Mouse (Mus musculus): ENCODE data around the gene Homer3.

The Homer3 gene

DNA sequence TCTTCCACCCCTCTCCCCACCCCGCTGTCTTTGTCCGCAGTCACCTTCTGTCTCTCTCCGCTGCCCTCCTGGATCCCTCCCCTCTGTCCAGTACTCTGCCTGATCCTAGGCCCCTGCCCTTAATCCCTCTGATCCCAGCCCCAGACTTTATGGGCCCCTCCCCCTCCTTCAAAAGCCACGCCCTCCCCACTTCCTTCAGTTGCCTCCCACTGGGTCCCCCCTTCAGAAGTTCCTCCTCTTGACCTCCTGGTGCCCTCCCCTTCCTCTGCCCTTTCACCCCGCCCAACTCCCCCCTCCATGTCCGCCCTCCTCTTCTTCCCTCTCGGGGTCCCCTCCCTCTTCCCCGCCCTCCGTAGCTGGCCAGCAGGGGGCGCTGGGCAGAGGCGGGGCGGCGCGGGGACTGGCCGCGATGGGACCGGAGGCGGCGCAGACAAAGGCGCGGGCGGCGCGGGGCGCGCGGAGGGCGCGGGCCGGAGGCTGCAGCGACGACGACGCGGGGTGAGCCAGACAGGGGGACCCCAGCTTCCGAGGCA lies at the start of gene Homer3:
Homer3 (plus strand) TSS at position 225 of the 533 bp plus-strand sequence.
- peak; percentile 57 for DNase-seq

DNA sequence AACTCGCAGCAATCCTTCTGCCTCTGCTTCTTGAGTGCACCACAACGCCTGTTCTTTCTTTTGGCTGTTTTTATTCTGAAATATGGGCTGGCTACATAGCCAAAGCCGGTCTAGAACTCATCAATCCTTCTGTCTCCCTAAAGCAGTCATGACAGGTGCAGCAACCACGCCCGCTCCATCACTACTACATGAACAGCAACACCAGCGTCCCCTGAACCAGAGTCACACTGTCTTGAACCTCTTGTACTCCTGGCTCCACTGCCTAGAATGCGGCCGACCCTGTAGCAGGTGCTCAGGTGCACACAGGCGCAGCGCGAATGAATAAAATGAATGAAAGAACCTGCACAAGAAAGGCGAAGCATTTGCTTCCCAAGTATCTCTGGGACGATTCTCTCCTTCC lies 49.0 kb upstream of the Homer3 start:
- DNase-seq = no peak

DNA sequence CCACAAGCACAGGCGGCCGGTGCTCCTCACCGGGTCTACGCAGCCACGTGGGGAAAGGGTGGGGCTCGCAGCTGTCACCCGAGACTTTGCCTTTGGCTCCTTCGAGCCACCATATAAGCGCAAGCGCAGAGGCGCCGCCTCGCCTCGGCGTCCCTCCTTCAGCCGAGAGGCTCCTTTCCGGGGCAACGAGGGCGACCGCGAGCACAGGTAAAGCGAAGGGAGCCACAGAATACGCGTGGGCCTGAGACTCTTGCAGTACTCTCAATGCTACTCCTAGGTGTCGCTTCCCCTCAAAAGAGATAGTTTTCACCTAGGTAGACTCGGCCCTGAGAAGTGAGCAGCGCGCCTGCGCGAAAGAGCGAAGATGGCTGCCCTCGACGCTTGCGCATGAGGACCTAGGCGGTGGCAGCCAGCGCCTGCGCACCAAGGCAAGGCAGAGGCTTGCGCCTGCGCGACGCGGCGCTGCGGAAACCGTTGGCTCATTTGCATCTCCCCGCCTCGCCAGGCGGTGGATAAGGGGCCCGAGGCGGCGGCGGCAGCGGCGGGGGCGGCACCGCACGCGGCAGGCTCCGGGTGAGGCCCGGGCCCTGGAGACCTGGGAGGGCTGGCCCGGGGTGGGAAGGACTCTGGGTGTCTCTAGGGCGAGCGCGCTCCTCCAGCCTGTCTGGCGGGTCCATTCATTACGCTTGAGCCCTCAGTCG lies 48.4 kb upstream of the Homer3 start, which contains the start of the genes Sugp2 and Armc6:
Sugp2 (plus strand) TSS at position 147 of the 701 bp plus-strand sequence.
Armc6 (minus strand) TSS at position 387 of the 701 bp plus-strand sequence.
- peak; percentile 96 for DNase-seq

DNA sequence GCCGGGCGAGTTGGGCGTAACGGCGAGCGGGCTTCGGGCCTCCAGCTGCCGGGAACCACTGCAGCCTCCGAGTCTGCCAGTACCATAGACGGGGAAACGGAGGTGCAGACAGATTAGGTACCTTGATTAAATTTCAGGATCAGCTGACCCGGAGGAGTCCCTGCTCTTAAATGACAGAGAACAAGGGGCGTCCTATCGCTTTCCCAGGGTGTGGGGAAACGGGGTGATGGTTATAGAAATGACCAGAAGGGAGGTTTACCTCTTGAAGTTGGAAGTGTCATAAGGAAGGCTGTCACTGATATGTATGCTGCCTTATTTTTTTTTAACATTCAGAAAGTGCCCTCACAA lies 47.9 kb upstream of the Homer3 start:
- no peak for DNase-seq

DNA sequence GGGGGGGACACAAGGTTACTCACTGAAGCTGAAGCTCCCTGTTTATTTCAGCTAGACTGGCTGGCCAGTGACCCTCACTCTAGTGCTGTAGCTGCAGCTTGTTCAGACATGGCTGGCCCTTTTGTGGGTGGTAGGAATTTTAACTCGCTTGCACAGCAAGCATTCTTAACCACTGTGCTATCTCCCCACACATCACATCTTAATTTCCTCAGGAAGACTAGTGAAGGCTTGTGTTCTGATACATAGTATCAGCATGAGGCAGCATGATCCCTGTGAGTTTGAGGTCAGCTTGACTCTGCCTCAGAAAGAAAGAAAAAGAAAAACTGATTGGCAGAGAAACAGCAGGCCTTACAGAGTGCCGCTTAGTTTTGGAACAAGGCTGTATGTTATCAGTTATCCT lies 44.8 kb upstream of the Homer3 start:
- no peak for DNase-seq

DNA sequence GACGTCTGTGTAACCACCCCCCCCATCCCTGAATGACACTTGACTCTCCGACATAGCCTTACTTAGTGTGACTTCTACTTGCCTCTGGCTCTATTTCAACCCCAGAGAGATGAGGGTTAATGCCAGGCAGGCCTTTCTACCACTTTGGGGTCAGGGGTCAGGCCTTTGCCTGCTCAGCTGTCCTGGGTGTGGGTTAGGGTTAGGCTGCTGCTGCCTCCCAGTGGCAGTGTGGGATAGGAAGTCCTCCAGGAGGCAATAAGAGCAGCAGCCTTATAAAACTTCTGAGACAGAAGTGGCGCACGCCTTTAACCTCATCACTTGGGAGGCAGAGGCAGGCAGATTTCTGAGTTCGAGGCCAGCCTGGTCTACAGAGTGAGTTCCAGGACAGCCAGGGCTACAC lies 42.0 kb upstream of the Homer3 start:
- DNase-seq = no peak

DNA sequence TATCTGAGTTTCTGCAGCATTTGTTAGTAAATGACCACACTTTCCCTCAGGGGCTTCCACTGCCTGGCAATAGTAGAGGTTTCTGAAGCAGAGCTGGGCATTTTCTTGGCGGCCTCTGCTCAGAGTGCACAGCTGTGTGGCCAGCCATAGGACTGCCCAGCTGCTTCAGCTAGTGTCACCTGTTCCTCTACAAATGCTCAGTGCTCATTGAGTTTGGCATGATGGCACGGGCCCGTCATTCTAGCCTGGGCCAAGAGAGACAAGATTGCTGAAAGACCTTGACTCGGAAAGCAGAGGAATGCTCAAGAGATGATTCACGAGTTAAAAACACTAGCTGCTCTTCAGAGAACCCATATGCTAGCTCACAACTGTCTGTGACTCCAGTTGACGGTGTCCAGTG lies 36.0 kb upstream of the Homer3 start:
- DNase-seq = no peak

DNA sequence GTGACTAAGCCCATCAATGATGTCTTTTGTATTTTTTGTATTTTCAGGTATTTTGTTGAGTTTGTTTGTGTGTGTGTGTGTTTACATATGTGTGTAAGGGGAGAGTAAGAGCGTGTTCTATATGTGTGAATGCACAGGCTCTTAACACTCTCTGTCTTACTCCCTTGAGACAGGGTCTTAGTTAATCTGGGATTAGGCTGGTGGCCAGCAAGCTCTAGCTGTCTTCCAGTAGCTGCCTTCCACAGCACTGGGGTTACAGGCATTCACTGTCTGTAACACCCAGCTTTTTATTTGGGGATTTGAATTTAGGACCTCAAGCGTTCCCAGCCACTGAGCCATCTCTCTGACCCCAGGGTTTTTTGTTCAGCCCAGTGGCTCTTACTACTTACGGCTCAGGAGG lies 34.8 kb upstream of the Homer3 start:
- DNase-seq = no peak

DNA sequence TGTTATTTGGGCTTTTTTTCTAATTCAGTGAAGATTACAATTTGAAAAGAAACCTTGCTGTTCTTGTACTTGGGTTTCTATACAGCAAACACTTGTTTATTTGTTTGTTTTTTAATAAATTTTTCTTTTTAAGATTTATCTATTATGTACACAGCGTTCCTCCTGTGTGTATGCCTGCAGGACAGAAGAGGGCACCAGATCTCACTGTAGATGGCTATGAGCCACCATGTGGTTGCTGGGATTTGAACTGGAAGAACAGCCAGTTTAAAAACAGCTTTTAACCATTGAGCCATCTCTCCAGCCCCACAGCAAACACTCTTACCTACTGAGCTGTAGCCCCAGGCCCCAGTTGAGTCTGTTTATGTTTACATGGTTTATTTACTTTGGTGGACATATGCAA lies 28.0 kb upstream of the Homer3 start:
- DNase-seq = no peak

DNA sequence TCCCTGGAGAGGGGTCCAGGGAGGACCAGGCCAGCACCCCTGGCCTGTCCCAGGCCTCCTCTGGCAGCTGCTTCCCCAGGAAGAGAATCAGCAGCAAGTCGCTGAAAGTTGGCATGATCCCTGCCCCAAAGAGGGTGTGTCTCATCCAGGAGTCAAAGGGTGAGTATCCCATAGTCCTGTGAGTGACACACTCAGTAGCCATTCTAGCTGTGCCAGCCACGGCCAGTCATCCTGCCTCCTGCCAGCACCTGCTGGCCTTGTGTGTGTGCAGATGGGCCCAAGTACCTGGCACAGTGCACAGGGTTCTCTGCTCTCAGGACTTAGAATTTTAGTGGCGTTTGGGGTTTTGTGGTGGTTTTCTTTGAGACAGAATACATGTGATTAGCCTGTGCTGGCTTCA lies 25.2 kb upstream of the Homer3 start:
- DNase-seq = peak; percentile 65

DNA sequence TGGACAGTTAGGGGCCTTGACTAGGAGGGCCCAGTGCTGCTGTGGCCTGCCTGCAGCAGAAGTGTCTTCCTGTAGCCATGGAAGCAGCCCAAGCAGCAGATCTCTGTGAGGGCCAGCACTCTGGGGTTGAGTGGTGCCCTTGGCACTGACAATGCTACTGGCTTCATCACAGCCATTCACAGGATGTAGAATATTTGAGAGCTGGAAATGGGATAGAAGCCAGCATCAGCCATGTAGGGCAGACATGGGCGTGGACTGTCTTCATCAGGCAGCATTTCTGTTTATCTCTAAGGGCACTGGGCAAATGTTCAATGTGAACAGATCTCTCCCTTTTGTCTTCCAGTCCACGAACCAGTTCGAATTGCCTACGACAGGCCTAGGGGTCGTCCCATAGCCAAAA lies 24.0 kb upstream of the Homer3 start:
- no peak for DNase-seq

DNA sequence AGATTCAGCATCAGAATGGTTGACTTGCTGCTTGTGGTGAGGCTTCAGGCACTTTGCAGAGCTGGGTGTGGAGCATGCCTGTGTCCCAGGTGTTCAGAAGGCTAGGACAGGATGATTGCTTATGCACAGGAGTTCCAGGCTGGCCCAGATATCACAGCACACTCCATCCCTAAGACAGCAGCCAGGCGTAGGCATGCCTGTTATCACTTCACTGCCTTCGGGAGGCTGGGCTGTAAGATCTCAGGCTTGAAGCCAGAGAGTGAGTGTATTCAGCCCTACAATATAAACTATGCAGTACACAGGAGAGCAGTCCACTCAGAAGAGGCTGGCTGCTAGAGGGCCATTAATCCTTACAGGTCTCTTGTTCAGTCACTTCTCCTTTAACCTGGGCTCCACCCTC lies 23.6 kb upstream of the Homer3 start:
- DNase-seq = no peak

DNA sequence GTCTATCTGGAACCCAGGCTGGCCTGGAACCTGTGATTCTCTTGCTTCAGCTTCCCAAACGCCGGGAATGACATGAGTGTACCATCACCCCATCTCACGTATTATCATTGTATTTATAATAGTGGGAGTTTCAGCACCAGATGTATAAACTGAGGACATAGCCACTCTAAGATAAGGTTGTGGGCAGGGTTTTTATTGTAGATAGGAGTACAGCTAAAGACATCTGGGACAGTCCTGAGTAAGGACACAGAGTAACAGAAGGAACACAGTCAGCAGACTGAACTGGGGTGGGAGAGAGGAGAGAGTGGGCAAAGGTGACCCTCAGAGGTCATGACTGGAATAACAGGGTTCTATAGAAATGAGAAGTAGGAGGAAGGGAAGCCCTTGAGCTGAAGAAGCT lies 15.0 kb upstream of the Homer3 start:
- no peak for DNase-seq

DNA sequence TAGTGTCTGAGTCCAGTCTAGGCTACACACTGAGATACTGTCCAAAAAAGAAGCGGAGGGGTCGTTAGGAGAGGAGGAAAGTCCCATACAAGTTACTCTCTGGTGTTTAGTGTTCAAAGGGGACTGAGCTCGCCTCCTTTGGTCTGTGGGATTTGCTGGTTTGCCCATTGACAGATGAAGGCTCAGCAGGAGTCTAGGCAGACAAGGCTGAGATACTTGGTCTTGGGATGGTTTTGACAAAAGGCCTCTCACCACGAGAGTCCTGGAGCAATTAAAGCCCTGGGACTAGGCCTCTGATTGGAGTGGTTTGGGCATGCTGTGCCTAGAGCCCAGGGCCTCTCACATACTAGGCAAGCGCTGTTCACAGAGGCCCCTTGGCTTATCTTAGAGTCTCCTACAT lies 14.3 kb upstream of the Homer3 start:
- peak; percentile 37 for DNase-seq

DNA sequence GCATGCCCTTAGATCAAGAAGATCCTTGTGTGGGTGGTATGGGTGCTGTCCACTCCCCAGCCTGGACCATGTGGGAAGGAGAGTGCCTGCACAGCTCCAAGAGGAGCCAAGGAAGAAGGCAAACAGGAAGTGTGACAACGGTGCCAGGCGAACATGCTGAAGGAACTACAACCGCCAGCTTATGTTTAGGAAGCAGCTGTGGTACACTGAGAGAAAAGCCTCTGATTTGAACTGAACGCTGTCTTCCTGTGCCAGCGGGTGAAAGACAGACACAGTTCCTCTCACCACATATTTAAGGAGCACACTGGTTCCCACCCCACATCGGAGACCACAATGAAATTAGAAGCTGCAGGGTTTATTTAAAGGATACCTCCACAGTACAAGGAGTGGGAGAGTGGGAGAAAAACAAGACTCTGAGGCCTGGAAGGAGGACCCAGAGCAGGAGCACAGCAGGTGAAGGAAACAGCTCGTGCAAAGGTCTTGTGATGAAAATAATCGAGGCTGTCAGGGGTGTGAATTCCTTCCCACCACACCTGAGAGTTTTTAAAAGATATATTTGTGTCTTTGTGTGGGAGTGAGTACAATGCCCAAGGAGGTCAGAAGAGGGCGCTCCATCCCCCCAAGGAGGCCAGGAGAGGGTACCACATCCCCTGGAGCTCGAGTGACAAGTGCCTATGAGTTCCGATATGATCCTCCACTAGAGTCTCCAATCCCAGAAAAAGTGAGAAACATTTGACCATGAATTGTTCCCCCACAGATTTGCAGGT lies 13.6 kb upstream of the Homer3 start:
- DNase-seq = no peak

DNA sequence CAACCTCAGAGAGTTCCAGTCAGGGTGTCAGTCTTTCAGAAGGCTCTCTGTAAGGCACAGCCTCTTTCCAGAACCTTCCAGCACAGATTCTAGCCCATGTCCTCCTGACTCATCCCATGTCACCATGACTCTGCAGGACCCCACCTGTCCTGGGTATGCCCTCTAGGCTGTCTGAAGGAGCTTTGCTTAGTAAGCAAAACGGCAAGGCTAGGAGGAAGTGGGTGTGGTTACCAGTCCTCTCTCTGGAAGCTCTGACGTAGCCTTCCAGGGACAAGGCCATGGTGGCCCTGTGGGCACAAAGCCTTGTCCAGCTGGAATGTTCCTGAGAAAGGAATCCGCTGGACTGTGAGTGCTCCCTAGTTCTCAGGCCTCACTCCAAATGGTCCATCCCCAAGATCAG lies 9.7 kb upstream of the Homer3 start:
- no peak for DNase-seq

DNA sequence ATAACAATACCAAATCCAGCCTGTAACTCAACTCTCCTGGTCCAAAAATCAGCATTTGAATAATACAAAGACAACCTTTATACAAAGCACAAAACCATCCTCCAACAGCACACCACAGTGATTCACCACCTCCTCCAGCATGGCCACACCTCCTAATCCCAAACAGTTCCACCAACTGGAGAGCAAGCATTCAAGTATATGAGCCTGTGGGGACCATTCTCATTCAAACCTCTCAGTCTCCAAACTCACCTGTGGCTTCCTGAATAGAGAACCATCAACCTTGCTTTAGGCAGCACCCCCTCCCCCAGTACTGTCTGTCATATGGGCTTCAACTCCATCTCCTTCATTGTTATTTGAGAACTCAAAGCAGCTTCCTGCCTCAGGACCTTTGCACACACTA lies 8.3 kb upstream of the Homer3 start:
- DNase-seq = no peak

DNA sequence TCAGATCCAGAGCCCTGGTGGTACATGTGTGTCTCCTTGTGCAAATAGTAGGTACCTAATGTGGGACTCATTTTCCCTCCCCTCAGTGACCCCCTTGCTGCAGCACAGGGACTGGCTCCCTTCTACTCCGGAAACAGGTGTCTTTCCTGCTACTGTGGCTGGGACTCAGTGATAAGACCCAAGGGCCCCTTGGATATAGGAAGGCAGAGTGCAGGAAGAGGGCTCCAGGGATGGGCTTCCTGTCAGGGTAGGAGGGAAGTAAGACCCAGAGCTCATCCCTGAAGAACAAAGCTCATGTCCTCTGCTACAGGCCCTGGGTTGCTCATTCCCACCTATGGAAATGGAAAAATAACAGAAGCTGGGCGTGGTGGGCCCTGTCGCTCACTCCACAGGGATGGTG lies 6.2 kb upstream of the Homer3 start:
- no peak for DNase-seq

DNA sequence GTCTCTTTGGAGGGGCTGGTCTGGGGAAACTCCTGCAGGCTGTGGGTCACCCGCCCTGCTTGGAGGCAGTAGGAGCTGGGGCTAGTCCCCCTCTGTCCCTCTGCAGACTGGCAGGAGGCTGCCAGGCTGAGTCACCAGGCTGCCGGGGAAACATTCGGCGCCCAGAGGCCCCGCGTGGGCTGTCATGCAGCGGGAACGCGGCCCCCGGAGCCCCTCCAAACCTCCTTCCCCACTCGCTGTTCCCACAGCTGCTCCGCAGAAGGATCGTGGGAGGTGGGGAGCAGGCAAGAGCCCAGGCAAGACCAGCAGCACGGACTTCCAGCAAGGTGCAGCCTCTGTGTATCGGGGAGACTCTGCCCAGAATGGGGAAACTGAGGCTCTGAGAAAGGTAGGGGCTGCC lies 4.5 kb upstream of the Homer3 start:
- DNase-seq = no peak

DNA sequence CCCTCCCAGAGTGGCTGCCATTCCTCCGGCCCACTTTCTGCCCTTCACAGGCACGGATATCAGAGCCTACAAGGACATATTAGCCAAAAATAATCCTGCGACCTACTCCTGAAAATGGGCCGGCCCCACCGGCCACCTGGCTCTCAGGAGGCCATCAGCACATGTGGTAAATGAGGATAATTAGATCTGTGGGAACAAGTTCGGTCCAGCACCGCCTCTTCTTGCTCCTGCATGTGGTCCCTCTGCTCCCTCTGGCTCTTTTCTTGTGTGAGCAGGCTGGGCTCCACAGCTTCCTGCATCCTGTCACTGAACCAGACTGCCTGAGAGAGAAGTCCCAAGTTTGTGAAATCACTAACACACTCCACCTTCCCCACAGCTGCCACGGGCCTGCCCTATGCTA lies 3.4 kb upstream of the Homer3 start:
- DNase-seq = peak; percentile 41

DNA sequence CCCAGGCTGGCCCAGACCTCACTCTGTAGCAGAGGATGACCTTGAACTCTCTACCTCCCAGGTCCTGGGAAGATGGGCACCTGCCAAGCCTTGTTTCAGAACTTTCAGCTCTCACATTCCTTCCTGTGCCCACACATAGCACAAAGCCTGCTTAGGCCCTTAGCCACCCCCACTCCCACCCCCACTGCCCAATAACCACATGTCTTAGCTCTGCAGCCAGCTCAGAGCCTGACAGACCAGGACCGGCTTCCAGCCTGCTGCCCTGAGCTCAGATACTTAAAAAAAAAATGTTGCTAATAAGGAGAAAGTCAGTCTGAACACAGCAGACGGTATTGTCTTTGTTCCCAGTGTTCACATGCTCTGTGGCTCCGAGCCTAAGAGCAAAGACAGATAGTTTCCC lies 1.6 kb upstream of the Homer3 start:
- DNase-seq = no peak

DNA sequence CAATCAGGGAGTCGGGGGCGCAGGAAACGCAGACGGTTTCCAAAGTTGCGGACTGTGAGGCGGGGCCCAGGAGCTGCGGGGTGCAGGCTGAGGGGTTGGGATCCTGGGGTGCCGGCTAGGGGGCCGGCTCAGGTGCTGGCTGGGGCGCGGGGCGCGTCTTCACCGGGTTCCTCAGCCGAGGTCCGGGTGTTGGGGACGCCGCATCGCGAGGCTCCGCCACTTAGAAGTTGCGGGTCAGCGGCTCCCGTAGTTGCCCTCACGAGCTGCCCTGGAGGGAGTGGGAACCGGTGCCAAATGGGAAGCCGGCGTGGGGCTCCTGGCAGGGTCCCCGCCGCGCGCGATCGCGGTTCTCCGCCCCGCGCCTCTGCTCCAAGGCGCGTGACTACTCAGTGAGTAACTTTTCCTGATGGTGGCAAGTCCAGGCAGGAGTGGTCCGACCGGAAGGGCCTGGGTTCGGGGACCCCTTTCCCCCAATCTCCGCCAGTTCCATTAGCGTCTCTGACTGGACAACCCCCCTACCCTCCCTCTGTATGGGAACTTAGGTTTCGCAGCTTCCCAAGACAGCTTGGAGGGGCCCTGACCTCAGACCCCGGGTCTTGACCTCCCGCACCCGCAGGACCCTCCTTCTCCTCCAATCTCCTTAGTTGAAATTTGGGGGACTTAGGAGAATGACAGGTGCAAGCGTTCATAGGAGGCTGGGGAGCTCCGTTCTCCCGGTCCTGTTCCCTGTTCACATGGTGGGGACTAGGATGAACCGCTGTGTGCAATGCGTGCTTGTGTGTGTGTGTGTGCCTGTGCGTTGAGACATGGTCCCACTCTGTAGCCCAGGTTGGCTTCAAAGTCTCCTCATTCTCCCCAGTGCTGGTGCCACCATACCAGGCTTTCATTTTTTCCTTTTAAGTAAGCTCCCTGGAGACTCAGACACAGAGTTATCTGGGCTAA lies 780 bp downstream of the Homer3 start:
- no peak for DNase-seq

DNA sequence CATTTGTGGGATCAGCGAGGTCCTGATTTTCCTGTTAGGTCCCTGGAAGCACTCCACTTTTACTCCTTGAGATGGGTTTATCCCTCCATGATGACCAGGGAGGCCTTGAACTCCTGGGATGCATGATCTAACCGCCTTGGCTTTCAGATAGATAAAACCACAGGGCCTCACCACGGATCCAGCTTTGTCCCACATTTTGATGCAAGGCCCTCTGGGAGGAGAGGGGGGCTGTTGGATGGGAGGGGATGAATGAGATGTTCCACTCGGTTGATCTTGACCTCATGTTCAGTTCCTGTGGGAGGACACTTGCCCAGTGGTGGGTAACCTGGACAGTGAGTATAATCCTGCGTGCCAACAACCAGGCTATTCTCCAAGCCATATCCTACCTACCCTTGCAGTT lies 1.8 kb downstream of the Homer3 start:
- DNase-seq = no peak

Data from cerebellum, adult 9-10 months (tissue).